Mouse (Mus musculus) gastrocnemius, postnatal 25 days (tissue): ENCODE results near the gene Cyp2g1. TPM values are rescaled to one million over a fixed set of nuclear protein-coding genes. Genes with fewer than 3 reads are reported as not detected.

Experiments
- total RNA-seq, 2 experiments: library from RNA; stranded (reverse); gene quantifications; 1 replicate in 1 of 2; 2 replicates in 1 of 2; pipeline ENCODE4 v1.2.3; 2021

The Cyp2g1 gene
- total RNA-seq, 2 experiments from 2014 or later, result not detected

Other genes starting within 250 kb of the Cyp2g1 start
- gene Vmn1r185, start 190.4 kb upstream of the Cyp2g1 start, total RNA-seq, result not detected
- not detected for gene Cyp2b23, start 122.5 kb upstream of the Cyp2g1 start, total RNA-seq
- not detected for gene Cyp2b19, start 51.8 kb upstream of the Cyp2g1 start, total RNA-seq
- gene Cyp2a5, start 26.4 kb downstream of the Cyp2g1 start, total RNA-seq, result not detected
- gene Cyp2a22, start 130.5 kb downstream of the Cyp2g1 start, total RNA-seq, result not detected
- not detected for gene Cyp2a12, start 220.2 kb downstream of the Cyp2g1 start, total RNA-seq